Mouse (Mus musculus) hindbrain, embryonic 10.5 days (tissue): Measurements from ENCODE around the gene St6galnac6. TPM values are rescaled to one million over a fixed set of nuclear protein-coding genes. Genes with fewer than 3 reads are reported as not detected.

Experiments used
- DNase-seq: peaks from one replicate; pipeline ENCODE4 v3.0.0-alpha.2; 2017; ENCODE audit warnings: low spot score
- H3K27ac ChIP-seq: fragments of 300-500 bp; sonication (generic); 2 replicates; pipeline ENCODE4 v1.5.1; 2016; ENCODE audit warnings: mild to moderate bottlenecking, moderate library complexity
- H3K27me3 ChIP-seq: fragments of 300-500 bp; sonication (generic); 2 replicates; pipeline ENCODE4 v1.6.1; 2016; ENCODE audit warnings: mild to moderate bottlenecking; ENCODE audit not compliant: poor library complexity, insufficient read depth, severe bottlenecking
- H3K36me3 ChIP-seq: fragments of 300-500 bp; sonication (generic); 2 replicates; pipeline ENCODE4 v1.6.1; 2016; ENCODE audit warnings: mild to moderate bottlenecking, moderate library complexity
- H3K4me1 ChIP-seq: fragments of 300-500 bp; sonication (generic); replicated peaks from 2 replicates; pipeline ENCODE4 v1.6.1; 2016; ENCODE audit warnings: mild to moderate bottlenecking
- H3K4me3 ChIP-seq: fragments of 300-500 bp; sonication (generic); 2 replicates; pipeline ENCODE4 v1.5.1; 2016; ENCODE audit warnings: mild to moderate bottlenecking, moderate library complexity
- H3K9me3 ChIP-seq: fragments of 300-500 bp; sonication (generic); 2 replicates; pipeline ENCODE4 v1.6.1; 2016; ENCODE audit warnings: mild to moderate bottlenecking, moderate library complexity
- WGBS: fragments of 180-500 bp; shearing (Covaris S2); methylation state at CpG from one replicate; pipeline ENCODE4 v1.1.7; 2016; 5-methylcytosine and 5-hydroxymethylcytosine counted together
- polyA plus RNA-seq: library from polyadenylated mRNA; unstranded; fragments of >200 nt; fragmentation: Nextera tagmentation; extraction: Ambion mirVana; gene quantifications from 2 replicates; pipeline ENCODE4 v1.2.1, GENCODE M21; 2016

St6galnac6 gene
- polyA plus RNA-seq, 1 experiment from 2014 or later, result 12.7 TPM

DNA sequence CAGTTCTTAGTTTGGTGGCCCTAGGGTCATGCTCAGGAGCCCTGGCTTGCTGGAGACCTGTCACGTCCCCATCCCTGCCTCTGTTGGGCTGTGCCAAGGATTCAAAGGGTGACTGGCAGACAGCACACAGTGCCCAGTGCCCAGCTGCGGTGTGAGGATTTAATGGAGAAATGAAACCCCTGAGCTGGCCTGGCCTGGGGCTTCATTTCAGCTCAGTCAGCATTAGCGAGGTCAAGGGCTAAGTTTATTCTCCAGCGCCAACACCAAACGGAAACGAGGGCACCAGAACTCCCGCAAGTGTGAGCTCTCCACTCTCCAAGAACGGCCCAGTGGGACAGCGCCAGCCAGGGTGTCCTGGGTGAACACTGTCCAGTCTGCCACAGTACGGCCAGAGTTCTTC is 9.3 kb upstream of the St6galnac6 start:
- H3K4me3 ChIP-seq, result no peak overlapping the region
- H3K9me3 ChIP-seq, result no peaks in the 10 kb centered on the region
- peaks cover 39% of the 10 kb centered on the region for H3K4me1 ChIP-seq
- peak overlapping the region; percentile 3; the same call in 1 of the 2 replicates for H3K27ac ChIP-seq
- no peak for DNase-seq
- H3K27me3 ChIP-seq, result peaks cover 14% of the 10 kb centered on the region; the same call in 1 of the 2 replicates
- H3K36me3 ChIP-seq, result peaks cover 8% of the 10 kb centered on the region
- WGBS, result 74% methylated on average over 10 of the region's 10 CpGs

DNA sequence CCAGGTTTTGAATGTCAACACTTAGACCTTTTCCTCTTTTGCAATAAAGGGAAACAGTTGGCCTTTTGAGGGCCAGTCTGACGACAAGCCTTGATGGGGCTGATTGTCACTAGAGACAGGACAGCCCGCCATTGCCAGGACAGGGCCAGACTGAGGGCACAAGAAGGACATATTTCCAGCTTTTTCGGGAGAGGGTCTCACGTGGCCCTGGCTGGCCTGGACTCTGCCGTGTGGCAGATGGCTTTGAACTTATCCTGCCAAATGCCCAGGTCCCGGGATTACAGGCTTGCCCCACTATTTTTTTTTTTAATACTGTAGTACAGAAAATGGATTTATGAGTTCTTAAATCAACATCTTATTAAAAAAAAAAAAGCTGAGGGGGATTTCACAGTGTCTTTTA is 8.3 kb upstream of the St6galnac6 start:
- no peak overlapping the region for H3K4me3 ChIP-seq
- H3K4me1 ChIP-seq, result peaks cover 39% of the 10 kb centered on the region
- no peaks in the 10 kb centered on the region for H3K9me3 ChIP-seq
- peaks cover 13% of the 10 kb centered on the region; the same call in 1 of the 2 replicates for H3K27me3 ChIP-seq
- 81% methylated on average over 6 of the region's 6 CpGs for WGBS
- no peak overlapping the region for H3K27ac ChIP-seq
- peaks cover 13% of the 10 kb centered on the region for H3K36me3 ChIP-seq
- no peak for DNase-seq

DNA sequence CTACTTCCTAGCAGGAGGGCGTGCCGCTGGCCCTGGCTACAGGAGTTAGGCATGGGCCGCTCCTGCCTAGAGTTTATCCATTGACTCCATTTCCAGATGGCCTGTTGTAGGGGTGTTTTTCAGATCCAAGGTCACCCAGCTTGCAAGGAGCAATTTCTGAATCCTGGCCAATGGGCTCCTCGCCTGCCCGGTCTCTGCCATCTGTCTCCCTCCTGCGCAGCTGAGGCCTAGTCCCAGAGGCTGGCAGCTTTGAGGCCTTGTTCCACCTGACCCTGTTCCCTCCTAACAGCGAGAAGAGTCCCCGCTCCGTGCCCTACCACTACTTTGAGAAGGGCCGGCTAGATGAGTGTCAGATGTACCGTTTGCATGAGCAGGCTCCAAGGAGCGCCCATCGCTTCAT is 2.8 kb upstream of the St6galnac6 start:
- Histone ChIP-seq H3K36me3 (peaks cover 21% of the 10 kb centered on the region), H3K4me3 (no peak overlapping the region), H3K27me3 (no peaks in the 10 kb centered on the region), H3K4me1 (peaks cover 6% of the 10 kb centered on the region), H3K9me3 (no peaks in the 10 kb centered on the region), H3K27ac (no peak overlapping the region)
- 91% methylated on average over 13 of the region's 13 CpGs for WGBS
- DNase-seq, result no peak

DNA sequence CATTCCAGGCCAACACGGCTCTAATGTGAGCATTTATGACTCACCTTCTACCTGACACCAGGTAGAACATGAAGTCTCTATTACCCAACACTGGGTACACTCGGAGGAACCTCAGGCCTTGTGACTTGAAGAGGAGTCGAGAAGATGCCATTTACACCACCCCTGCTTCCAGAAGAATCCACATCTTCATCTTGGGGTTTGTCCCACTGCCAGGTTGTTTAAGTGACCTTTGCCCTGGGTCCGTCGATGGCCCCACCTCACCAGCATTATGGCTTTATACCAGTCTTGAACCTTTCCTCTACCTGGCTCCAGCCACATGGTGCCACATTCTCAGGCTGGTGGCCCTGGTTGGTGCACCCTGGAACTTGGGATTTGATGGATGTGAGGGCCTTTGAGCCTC is 2.3 kb upstream of the St6galnac6 start:
- no peak for DNase-seq
- Histone ChIP-seq H3K4me1 (peaks cover 12% of the 10 kb centered on the region), H3K4me3 (no peak overlapping the region), H3K36me3 (peaks cover 21% of the 10 kb centered on the region), H3K9me3 (no peaks in the 10 kb centered on the region), H3K27me3 (no peaks in the 10 kb centered on the region), H3K27ac (0 out of 2 replicates have a peak overlapping the region, but pooled peaks have one; percentile 13)
- 88% methylated on average over 5 of the region's 5 CpGs for WGBS

DNA sequence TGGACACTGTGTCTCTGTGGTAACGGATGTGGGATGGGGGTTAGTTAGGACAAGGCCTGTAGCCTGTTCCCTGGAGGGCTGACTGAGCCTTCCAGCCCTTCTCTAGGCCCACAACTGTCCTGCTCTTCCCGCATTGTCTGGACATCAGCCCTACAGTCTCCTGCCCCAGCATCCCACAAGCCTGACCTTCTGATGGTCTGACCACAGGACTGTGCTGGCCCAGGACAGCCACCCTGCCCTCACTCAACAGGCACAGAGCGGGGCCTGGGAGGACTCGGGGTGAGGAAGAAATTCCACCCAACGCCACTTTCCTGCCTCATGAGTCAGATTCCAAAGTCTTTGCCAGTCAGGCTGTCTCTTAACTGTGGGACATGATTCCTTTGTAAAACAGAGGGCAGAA is 1.8 kb upstream of the St6galnac6 start:
- H3K27ac ChIP-seq, result 0 out of 2 replicates have a peak overlapping the region, but pooled peaks have one; percentile 13
- peaks cover 16% of the 10 kb centered on the region for H3K4me1 ChIP-seq
- no peaks in the 10 kb centered on the region for H3K9me3 ChIP-seq
- H3K36me3 ChIP-seq, result peaks cover 21% of the 10 kb centered on the region
- H3K4me3 ChIP-seq, result no peak overlapping the region
- no peaks in the 10 kb centered on the region for H3K27me3 ChIP-seq
- no peak for DNase-seq
- WGBS, result 92% methylated on average over 5 of the region's 5 CpGs

DNA sequence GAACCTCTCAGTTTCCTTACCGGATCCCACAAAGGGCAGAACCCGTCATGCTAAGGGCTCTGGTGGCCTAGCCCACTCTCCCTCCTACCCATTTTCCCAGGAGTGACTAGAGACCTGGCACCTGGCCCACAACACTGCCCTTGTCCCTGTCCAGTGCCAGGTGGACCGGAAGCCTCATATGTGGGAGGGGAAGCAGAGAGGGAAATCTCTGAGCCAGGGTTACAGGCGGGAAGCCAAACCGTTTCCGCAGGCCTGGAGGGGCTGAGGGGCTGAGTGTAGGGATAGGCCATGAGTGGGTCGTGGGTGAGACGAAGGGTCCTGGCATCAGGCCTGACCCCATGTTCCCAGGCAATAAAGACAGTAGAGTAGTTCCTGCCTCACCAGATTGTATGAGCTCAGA is 1.0 kb upstream of the St6galnac6 start:
- no peak for DNase-seq
- 88% methylated on average over 8 of the region's 8 CpGs for WGBS
- Histone ChIP-seq H3K27me3 (no peaks in the 10 kb centered on the region), H3K27ac (no peak overlapping the region), H3K36me3 (peaks cover 21% of the 10 kb centered on the region), H3K4me3 (no peak overlapping the region), H3K9me3 (no peaks in the 10 kb centered on the region), H3K4me1 (peaks cover 17% of the 10 kb centered on the region)

DNA sequence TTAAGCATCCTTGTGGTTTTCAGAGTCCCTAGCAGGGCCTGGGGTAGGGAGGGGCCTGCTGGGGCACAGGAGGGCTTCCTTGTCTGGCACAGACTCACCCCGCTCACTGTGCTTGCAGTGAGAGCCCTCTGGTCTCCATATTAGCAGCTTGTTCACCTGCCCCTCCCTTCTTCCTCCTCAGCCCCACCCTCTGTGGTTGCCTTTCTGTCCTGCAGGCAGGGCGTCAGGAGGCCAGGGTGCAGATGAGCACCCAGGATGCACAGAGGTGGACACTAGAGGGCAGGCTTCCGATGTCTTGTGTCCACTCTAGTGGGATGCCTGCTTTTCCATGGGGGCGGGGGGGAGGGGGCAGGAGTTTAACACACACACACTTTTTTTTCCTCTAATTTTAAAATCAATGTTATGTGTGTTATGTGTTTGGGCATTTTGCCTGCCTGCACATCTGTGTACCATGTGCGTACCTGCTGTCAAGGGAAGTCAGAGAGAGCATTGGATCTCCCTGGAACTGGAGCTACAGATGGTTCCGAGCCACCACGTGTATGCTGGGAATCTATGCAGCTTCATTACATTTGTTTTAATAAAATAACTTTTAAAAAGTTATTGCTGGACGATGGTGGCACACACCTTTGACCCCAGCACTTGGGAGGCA is 2.0 kb downstream of the St6galnac6 start:
- no peak for DNase-seq
- WGBS, result 46% methylated on average over 8 of the region's 8 CpGs

DNA sequence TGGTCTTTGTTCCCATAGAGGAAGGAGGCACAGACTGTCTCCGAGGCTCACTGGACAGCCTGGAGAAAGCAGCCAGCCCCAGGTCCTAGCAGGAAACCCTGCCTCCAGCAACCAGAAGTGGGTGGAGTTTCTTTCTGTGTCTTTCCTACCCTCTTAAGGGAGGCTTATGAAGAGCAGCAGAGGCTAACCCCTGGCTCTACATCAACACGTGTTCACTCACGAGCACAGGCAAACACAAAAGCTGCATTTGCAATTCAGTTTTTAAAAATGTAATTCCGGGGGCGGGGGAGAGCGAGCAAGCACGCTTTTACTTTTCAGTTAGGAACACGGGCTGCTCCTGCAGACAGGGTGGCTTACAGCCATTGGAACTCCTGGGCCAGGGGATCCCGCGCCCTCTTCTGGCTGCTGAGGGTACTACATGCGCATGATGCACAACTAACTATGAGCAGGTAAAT is 3.1 kb downstream of the St6galnac6 start:
- Histone ChIP-seq H3K4me3 (peak overlapping the region; percentile 47), H3K27ac (peak overlapping the region; percentile 76), H3K9me3 (no peaks in the 10 kb centered on the region), H3K36me3 (peaks cover 3% of the 10 kb centered on the region; the same call in 1 of the 2 replicates), H3K4me1 (peaks cover 30% of the 10 kb centered on the region), H3K27me3 (peaks cover 2% of the 10 kb centered on the region; the same call in 1 of the 2 replicates)
- under 1% methylated on average over 11 of the region's 11 CpGs for WGBS
- DNase-seq, result peak; percentile 90

More for the DNA sequence above, 2.0 kb downstream of the St6galnac6 start:
- Histone ChIP-seq H3K36me3 (peaks cover 9% of the 10 kb centered on the region; the same call in 1 of the 2 replicates), H3K27me3 (no peaks in the 10 kb centered on the region), H3K4me3 (no peak overlapping the region), H3K4me1 (peaks cover 19% of the 10 kb centered on the region), H3K27ac (peak overlapping the region; percentile 29; the same call in 1 of the 2 replicates), H3K9me3 (no peaks in the 10 kb centered on the region)

DNA sequence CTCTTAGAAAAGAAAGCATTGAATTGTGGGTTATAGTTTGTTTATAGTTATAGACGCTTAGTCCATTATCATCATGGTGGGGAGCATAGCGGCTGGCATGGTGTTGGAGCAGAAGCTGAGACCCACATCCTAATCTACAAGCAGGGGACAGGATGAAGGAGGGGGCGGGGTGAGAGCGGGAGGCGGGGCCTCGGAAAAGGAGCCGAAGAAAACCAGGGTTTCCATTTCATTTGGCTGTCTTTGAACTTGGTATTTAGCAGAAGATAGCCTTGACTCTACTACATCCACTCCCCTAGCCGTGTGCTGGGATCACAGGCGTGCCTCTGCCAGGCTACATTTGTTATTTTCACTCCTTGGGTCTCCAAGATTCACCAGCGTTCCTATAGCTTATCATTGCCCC is 5.1 kb downstream of the St6galnac6 start:
- 50% methylated on average over 10 of the region's 10 CpGs for WGBS
- peaks cover 48% of the 10 kb centered on the region for H3K4me1 ChIP-seq
- H3K9me3 ChIP-seq, result no peaks in the 10 kb centered on the region
- no peak for DNase-seq
- peaks cover 11% of the 10 kb centered on the region; the same call in 1 of the 2 replicates for H3K27me3 ChIP-seq
- no peak overlapping the region for H3K4me3 ChIP-seq
- no peaks in the 10 kb centered on the region for H3K36me3 ChIP-seq
- H3K27ac ChIP-seq, result no peak overlapping the region

DNA sequence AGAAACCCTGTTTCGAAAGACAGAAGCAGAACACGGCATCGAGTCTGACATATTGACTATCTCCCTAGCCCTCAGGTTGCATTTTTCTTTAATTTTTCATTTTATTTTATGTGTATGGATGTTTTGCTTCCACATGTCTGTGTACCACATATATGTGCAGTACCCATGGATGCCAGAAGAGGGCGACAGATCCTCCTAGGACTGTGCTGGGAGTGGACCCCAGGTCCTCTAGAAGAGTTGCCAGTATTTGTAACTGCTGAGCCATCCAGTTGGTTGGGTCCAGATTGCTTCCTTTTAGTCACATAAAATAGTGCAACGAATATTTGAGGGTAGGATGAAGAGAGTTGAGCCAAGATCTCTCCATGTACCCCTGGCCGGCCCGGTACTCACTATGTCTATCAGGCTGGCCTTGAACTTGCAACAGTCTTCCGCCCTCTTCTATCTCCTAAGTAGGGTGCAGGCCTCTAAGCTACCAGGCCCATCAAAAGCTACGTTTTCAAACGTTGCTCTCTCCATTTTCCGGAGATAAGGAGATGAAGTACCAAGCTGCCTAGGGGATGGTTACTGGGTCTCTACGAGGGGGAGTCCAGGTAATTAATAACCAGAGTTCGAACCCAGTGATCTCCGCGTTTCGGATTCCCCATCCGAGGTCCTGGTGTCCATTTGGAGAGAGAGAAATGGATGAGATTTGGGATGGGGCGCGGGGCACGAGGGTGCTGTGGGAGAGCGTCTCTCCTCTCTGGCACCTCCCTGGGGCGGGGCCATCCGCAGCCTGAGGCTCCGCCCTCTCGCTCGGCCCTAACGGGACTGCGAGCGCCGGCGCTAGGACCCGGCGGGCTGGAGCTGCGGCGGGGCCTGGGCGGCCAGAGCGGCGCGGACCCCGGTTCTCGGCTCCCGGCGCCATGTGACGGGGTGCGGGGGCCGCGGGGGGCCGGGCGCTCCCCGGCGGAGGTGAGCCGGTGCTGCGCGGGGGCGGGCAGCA is 6.9 kb downstream of the St6galnac6 start:
- WGBS, result 10% methylated on average over 55 of the region's 55 CpGs
- Histone ChIP-seq H3K9me3 (no peaks in the 10 kb centered on the region), H3K27me3 (peaks cover 11% of the 10 kb centered on the region; the same call in 1 of the 2 replicates), H3K27ac (peak overlapping the region; percentile 90), H3K4me3 (peak overlapping the region; percentile 81), H3K4me1 (peaks cover 58% of the 10 kb centered on the region), H3K36me3 (no peaks in the 10 kb centered on the region)
- peak; percentile 82 for DNase-seq

DNA sequence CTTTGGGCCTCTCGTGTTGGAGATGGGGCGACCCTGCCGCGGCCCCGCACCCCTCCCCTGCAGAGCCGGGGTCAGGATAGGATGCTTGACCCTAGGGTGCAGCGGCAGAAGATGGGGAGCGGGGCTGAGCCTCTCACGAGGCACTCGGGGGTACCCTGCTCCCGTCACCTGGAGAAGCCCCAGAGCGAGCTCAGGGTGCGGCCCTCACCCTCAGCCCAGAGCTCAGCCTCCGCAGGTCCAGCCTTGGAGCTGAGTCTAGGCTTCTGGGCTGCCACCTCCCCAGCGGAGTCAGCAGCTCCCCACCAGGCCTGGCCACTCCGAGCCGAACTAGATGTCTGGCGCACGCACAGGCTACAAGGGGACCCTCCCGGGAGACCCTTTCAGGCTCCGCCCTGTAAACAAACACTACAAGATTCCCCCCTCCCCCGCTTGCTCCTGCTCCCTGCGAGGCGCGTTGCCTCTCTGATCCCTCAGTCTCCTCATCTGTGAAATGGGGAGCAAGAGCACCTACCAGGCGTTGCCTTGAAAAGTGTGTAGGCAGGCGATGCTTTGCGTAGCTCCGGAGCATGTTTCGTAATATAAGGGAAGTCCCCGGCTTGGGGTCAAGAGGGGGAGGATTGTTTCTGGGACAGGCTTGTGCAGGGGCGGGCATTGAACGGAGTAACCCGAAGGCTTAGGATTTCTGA is 7.9 kb downstream of the St6galnac6 start:
- Histone ChIP-seq H3K9me3 (no peaks in the 10 kb centered on the region), H3K27ac (peak overlapping the region; percentile 90), H3K4me3 (peak overlapping the region; percentile 81), H3K27me3 (peaks cover 11% of the 10 kb centered on the region; the same call in 1 of the 2 replicates), H3K36me3 (peaks cover 4% of the 10 kb centered on the region), H3K4me1 (peaks cover 56% of the 10 kb centered on the region)
- DNase-seq, result peak; percentile 67
- 6% methylated on average over 34 of the region's 34 CpGs for WGBS

DNA sequence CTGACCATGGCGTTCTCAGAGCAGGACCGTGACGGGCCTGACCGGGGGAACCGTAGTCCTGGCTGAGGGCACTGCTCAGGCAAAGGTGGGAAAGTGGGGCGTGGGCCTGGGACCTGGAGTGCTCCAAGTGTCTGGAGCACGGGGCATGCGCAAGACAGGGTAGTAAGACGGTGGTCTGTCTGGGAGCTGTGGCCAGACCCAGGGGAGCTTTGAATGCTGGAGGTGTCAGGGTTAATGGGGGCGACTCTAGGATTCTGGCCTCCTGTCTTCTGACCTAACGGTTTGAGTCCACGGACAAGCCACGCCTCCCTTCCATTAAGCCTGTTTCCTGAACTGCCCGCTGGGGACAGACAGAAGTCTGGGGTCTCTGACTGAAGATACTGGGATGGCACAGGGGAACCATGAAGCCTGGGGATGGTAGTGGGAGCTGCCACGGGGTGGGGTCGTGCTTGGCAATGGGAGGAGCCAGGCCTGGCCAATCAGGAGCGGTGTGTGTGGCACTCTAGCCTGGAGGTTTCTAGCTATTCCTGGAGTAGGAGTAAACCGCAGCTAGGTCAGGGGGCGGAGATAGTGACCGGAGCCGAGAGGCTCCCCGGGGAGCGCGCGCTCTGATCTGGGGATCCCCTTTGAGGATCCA is 8.8 kb downstream of the St6galnac6 start:
- Histone ChIP-seq H3K4me1 (peaks cover 52% of the 10 kb centered on the region), H3K27me3 (peaks cover 11% of the 10 kb centered on the region; the same call in 1 of the 2 replicates), H3K27ac (peak overlapping the region; percentile 59), H3K9me3 (no peaks in the 10 kb centered on the region), H3K36me3 (peaks cover 11% of the 10 kb centered on the region), H3K4me3 (peak overlapping the region; percentile 81)
- 7% methylated on average over 25 of the region's 25 CpGs for WGBS
- peak; percentile 70 for DNase-seq
